In genomic region chr10:125951633-125952032, GRCm38 (mm10) we compare ENCODE assay signal across 18 mouse cellular contexts. TPM values are rescaled to one million over a fixed set of nuclear protein-coding genes. Genes with fewer than 3 reads are reported as not detected.
DNase-seq lines count a peak whose midpoint lies in the region; ATAC-seq lines count a peak whose summit lies in the region.
"Had no signal": no experiment of that assay in that cellular context is flagged by ENCODE, and none has a peak within 500 bp of the region (broad histone marks: within the 10 kb centered on the region; RNA-seq: fewer than 3 reads in every experiment).

No protein-coding gene starts in this region.

- no peak overlapping the region for H3K4me2 ChIP-seq in liver, embryonic 16.5 days (ENCODE audit: low read depth, low read length)
- no peak overlapping the region for H3K4me2 ChIP-seq in intestine, embryonic 14.5 days (ENCODE audit: low read length)
- H3K4me2 ChIP-seq in intestine, embryonic 16.5 days (ENCODE audit: low read depth, low read length) = no peak overlapping the region
- H3K4me2 ChIP-seq in stomach, embryonic 16.5 days (ENCODE audit: low read depth, low read length) = no peak overlapping the region
- H3K4me2 ChIP-seq: forebrain, embryonic 13.5 days; heart, embryonic 13.5 days had no signal

- H3K9me3 ChIP-seq in liver, embryonic 16.5 days (replicated peaks; ENCODE audit: control insufficient read depth, low read length) = no peaks in the 10 kb centered on the region
- no peaks in the 10 kb centered on the region for H3K9me3 ChIP-seq in intestine, embryonic 14.5 days (ENCODE audit: control insufficient read depth, low read length)
- H3K9me3 ChIP-seq in intestine, embryonic 16.5 days (ENCODE audit: control insufficient read depth, low read length) = no peaks in the 10 kb centered on the region
- no peaks in the 10 kb centered on the region for H3K9me3 ChIP-seq in stomach, embryonic 16.5 days (replicated peaks; ENCODE audit: control insufficient read depth, low read length)
- H3K9me3 ChIP-seq: embryonic facial prominence, embryonic 10.5 days; forebrain, embryonic 13.5 days; heart, embryonic 13.5 days had no signal

- no peak for DNase-seq in liver
- DNase-seq in intestine, embryonic 14.5 days (ENCODE audit: low spot score) = peak; percentile 48
- no peak for DNase-seq in adrenal gland, postnatal 25 days
- DNase-seq in ovary, postnatal 10 days (ENCODE audit: low spot score) = no peak
- DNase-seq: adrenal gland, adult 2 months; adrenal gland, postnatal 36 days; cerebellum, adult 2 months; cerebellum, postnatal 10 days; forebrain, postnatal 0 days; gastrocnemius, postnatal 14 days; heart, postnatal 36 days had no signal

- WGBS in liver, embryonic 16.5 days (ENCODE audit: insufficient replicate concordance) = 34% methylated on average over 5 of the region's 5 CpGs
- WGBS in intestine, embryonic 14.5 days = 37% methylated on average over 5 of the region's 5 CpGs
- WGBS in intestine, embryonic 16.5 days = 35% methylated on average over 5 of the region's 5 CpGs
- WGBS in stomach, embryonic 16.5 days = 30% methylated on average over 5 of the region's 5 CpGs

- H3K4me1 ChIP-seq in liver, embryonic 16.5 days (ENCODE audit: control insufficient read depth, low read depth, low read length) = no peaks in the 10 kb centered on the region
- peaks cover 9% of the 10 kb centered on the region for H3K4me1 ChIP-seq in intestine, embryonic 14.5 days (replicated peaks; ENCODE audit: control insufficient read depth, insufficient read depth, low read length)
- H3K4me1 ChIP-seq in intestine, embryonic 16.5 days (ENCODE audit: control insufficient read depth, insufficient read depth, low read length) = peaks cover 2% of the 10 kb centered on the region; the same call in 1 of the 2 replicates
- H3K4me1 ChIP-seq in stomach, embryonic 16.5 days (ENCODE audit: control insufficient read depth, insufficient read depth, low read length) = peaks cover 12% of the 10 kb centered on the region

- H3K27me3 ChIP-seq in liver, embryonic 16.5 days (ENCODE audit: control insufficient read depth, insufficient read depth, low read depth, low read length) = no peaks in the 10 kb centered on the region
- H3K27me3 ChIP-seq in intestine, embryonic 14.5 days (replicated peaks; ENCODE audit: control insufficient read depth, insufficient read depth, low read length) = no peaks in the 10 kb centered on the region
- H3K27me3 ChIP-seq in intestine, embryonic 16.5 days (replicated peaks; ENCODE audit: control insufficient read depth, insufficient read depth, low read length) = no peaks in the 10 kb centered on the region
- H3K27me3 ChIP-seq in stomach, embryonic 16.5 days (ENCODE audit: control insufficient read depth, insufficient read depth, low read length) = no peaks in the 10 kb centered on the region
- H3K27me3 ChIP-seq: CH12.LX; forebrain, embryonic 13.5 days had no signal

- no peak overlapping the region for H3K4me3 ChIP-seq in liver, embryonic 16.5 days (ENCODE audit: low read depth, low read length)
- no peak overlapping the region for H3K4me3 ChIP-seq in intestine, embryonic 14.5 days (ENCODE audit: low read depth, low read length)
- H3K4me3 ChIP-seq in intestine, embryonic 16.5 days (ENCODE audit: low read length) = no peak overlapping the region
- no peak overlapping the region for H3K4me3 ChIP-seq in stomach, embryonic 16.5 days (replicated peaks; ENCODE audit: low read length)
- H3K4me3 ChIP-seq: embryonic facial prominence, embryonic 10.5 days; forebrain, embryonic 13.5 days; heart, embryonic 13.5 days had no signal

- H3K27ac ChIP-seq in liver, embryonic 16.5 days (ENCODE audit: low read length) = no peak overlapping the region
- H3K27ac ChIP-seq in intestine, embryonic 14.5 days (ENCODE audit: low read depth) = no peak overlapping the region
- H3K27ac ChIP-seq in intestine, embryonic 16.5 days (ENCODE audit: low read length) = no peak overlapping the region
- H3K27ac ChIP-seq in stomach, embryonic 16.5 days (ENCODE audit: low read length) = no peak overlapping the region
- H3K27ac ChIP-seq: embryonic facial prominence, embryonic 10.5 days; forebrain, embryonic 13.5 days; heart, embryonic 13.5 days had no signal

- H3K36me3 ChIP-seq in liver, embryonic 16.5 days (ENCODE audit: control insufficient read depth, insufficient read depth) = no peaks in the 10 kb centered on the region
- no peaks in the 10 kb centered on the region for H3K36me3 ChIP-seq in intestine, embryonic 14.5 days (ENCODE audit: control insufficient read depth, insufficient read depth, low read length)
- H3K36me3 ChIP-seq in intestine, embryonic 16.5 days (ENCODE audit: control insufficient read depth, insufficient read depth, low read length) = no peaks in the 10 kb centered on the region
- no peaks in the 10 kb centered on the region for H3K36me3 ChIP-seq in stomach, embryonic 16.5 days (ENCODE audit: control insufficient read depth, insufficient read depth, low read length)
- H3K36me3 ChIP-seq: embryonic facial prominence, embryonic 10.5 days; heart, embryonic 13.5 days had no signal

- ATAC-seq in liver, embryonic 16.5 days (ENCODE audit: low read depth) = peak; percentile 74; the same call in 1 of the 2 replicates
- no peak for ATAC-seq in intestine, embryonic 14.5 days (replicated peaks; ENCODE audit: low FRiP score, low TSS enrichment, low read depth)
- ATAC-seq in intestine, embryonic 16.5 days = peak; percentile 65
- peak; percentile 84 for ATAC-seq in stomach, embryonic 16.5 days (ENCODE audit: insufficient read depth, low FRiP score)
- ATAC-seq: forebrain, embryonic 13.5 days; forebrain, postnatal 0 days had no signal

- H3K9ac ChIP-seq in liver, embryonic 16.5 days (ENCODE audit: low read depth, low read length) = no peak overlapping the region
- H3K9ac ChIP-seq in intestine, embryonic 14.5 days (ENCODE audit: low read length) = no peak overlapping the region
- H3K9ac ChIP-seq in intestine, embryonic 16.5 days (ENCODE audit: low read depth, low read length) = no peak overlapping the region
- no peak overlapping the region for H3K9ac ChIP-seq in stomach, embryonic 16.5 days (ENCODE audit: low read length)
- H3K9ac ChIP-seq: forebrain, embryonic 13.5 days; forebrain, postnatal 0 days; heart, embryonic 13.5 days had no signal

RNA-seq across cellular contexts. Expression of gene Lrig3, which starts 14.3 kb away (rescaled TPM):
- polyA plus RNA-seq in liver, embryonic 16.5 days (2015; fragmentation: Nextera tagmentation; extraction: Ambion mirVana) = 0.94 and 0.95 TPM in 2 replicates
- 23.0 and 29.6 TPM in 2 replicates for polyA plus RNA-seq in intestine, embryonic 14.5 days (2014; fragmentation: Nextera tagmentation; extraction: Ambion mirVana)
- 9.2 and 10.2 TPM in 2 replicates for polyA plus RNA-seq in intestine, embryonic 16.5 days (2015; fragmentation: Nextera tagmentation; extraction: Ambion mirVana)
- 17.4 and 17.5 TPM in 2 replicates for polyA plus RNA-seq in stomach, embryonic 16.5 days (2015; fragmentation: Nextera tagmentation; extraction: Ambion mirVana)
- total RNA-seq in adrenal gland, postnatal 25 days (2021) = 4.0 and 7.2 TPM in 2 replicates
- total RNA-seq: CH12.LX had no signal
